Mouse (Mus musculus): Measurements from ENCODE around the gene N4bp1. TPM values are rescaled to one million over a fixed set of nuclear protein-coding genes. Genes with fewer than 3 reads are reported as not detected.

The N4bp1 gene
- polyA plus RNA-seq, 1 experiment from 2014 or later: 35.2 TPM

DNA sequence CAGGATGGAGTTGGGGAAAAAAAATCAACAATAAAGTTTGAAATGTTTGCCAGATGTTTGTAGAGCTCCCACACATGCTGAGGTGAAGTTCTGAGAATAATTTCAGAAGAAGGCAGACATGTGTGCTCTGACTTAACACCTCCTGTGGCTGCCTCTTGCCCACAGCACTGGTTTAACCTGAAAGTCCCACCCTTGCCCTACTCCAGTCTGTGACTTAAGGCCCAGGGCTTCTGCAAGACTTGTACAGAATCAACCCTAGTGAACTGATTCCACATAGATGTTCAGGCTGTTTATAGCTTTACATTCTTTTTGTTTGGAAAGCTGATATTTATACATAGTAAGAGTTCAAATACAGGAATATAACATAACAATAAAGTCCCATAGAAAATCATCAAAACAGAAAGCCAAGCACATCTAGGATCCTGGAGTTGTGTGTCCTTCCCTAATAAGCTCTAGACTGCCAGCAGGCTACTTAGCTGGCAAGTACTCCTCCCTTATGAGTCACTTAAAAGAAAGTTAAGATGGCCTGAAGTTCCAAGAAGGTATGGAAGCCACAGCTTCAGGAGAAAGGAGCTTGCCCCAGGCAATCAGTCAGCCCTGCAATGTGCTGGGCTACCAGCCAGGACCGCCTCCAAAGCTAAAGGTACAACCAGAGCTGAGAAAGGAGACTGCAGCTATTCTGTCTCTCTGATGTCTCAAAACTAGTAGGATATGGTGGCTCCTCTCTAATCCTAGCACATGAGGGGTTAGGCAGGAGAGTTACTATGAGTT, 114.9 kb downstream of the N4bp1 start:
- POLR2A ChIA-PET: interaction anchor here (0.6 to 1.5 kb wide), 2 partner anchors 74 to 122 kb away, joined by 3 to 4 read pairs; no protein-coding TSS in a partner anchor
- in situ Hi-C loops (cut with MboI; ENCODE audit: low pct_unique_long_range_greater_than_20kb): no loop called here
- CTCF ChIA-PET: interaction anchor here (1.1 to 1.6 kb wide), 4 partner anchors 18 to 117 kb away, joined by 3 to 4 read pairs (median 4); no protein-coding TSS in a partner anchor

DNA sequence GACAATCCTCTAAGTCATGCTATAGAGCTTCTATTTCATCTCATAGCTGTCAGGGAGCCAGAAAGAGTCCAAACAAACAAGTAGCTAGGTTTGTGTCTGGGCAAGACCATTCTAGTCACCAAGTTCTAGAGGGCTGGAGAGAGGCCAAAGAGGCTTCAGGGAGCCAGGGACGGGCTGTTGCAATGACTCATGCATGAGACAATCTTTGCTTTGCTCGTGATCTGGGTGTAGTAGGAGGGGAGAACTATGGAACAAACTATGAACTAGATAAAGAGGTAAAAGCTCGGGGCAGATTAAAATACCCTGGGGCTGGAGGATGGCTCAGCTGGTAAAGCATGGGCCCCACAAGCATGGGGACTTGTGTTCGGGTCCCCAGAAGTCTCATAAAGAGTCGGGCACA, 116.6 kb downstream of the N4bp1 start:
- peak; percentile 67 for DNase-seq (ENCODE audit: low read depth, low spot score)
- no peak for TF ChIP-seq CTCF (IDR thresholded peaks at IDR 0.05)
- in situ Hi-C loops (cut with MboI; ENCODE audit: low pct_unique_long_range_greater_than_20kb): no loop called here
- ChIA-PET CTCF (interaction anchor here (0.7 kb wide), 1 partner anchor 9 kb away, joined by 3 read pairs; no protein-coding TSS in a partner anchor), POLR2A (interaction anchor here (1.5 kb wide), 1 partner anchor 123 kb away, joined by 3 read pairs; no protein-coding TSS in a partner anchor)
- no peaks in the 10 kb centered on the region for H3K27me3 ChIP-seq
- peak; percentile 78 for ATAC-seq

More for the DNA sequence above, 114.9 kb downstream of the N4bp1 start:
- no peaks in the 10 kb centered on the region for H3K27me3 ChIP-seq
- DNase-seq (ENCODE audit: low read depth, low spot score) (peak; percentile 72), ATAC-seq (peak; percentile 80)
- TF ChIP-seq CTCF (IDR thresholded peaks at IDR 0.05): no peak

DNA sequence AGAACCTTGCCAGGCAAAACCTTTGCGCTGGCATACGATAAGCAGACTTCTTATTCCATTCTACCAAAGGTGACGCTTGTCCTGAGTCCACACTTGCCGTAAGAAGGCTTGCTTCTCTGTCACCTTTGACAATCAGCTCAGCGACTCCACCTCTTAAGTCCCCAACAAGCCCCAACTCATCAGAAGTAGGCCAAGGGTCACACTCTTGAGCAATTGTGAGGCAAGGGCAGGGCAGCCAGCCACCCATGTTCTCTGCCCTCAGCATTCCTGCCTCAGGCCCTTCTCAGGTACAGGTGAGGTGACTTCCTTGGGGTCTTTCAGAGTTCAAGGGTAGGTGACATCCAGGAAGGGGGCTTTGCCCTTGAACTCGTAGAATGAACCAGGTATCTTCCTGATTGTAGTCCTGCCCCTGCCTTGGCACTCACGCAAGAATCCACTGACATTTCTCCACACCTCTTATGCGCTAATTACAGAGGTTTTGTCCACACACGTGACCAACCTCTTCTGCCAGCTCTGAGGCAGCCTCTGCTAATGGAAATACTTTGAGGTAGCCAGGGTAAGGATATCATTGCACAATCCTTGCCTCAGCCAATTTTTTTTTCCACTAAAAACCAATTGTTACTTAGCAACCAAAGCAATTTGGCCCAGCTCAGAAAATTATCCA, 118.4 kb downstream of the N4bp1 start:
- no peaks in the 10 kb centered on the region for H3K27me3 ChIP-seq
- no peak for DNase-seq (ENCODE audit: low read depth, low spot score)
- ChIA-PET CTCF (interaction anchor here (1.6 kb wide), 1 partner anchor 42 kb away, joined by 3 read pairs; no protein-coding TSS in a partner anchor), POLR2A (no interaction called here)
- ATAC-seq: peak; percentile 14
- TF ChIP-seq CTCF (IDR thresholded peaks at IDR 0.05): no peak
- in situ Hi-C loops (cut with MboI; ENCODE audit: low pct_unique_long_range_greater_than_20kb): no loop called here

DNA sequence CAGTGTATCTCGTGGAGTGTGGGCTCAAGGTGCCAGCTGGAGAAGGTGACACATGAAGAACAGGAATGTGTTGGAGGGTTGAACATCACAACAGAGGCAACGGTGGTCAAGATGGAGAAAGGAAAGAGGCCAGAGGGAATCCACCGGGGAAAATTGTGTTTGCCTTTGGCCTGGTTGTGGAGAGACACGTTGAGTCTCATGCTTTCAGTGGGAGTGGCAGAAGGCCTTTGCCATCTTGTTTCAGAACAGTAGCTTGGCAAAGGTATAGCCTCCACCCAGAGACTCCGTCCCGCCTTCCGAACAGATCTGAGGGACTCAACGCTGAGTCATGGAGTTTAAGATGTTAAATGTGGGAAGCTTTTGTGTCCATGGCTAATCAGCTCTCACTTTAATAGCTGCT, 119.4 kb downstream of the N4bp1 start:
- POLR2A ChIA-PET: no interaction called here
- ATAC-seq (no peak), DNase-seq (ENCODE audit: low read depth, low spot score) (no peak)
- no peaks in the 10 kb centered on the region for H3K27me3 ChIP-seq
- TF ChIP-seq CTCF (IDR thresholded peaks at IDR 0.05): no peak
- CTCF ChIA-PET: interaction anchor here (1.6 kb wide), 1 partner anchor 43 kb away, joined by 3 read pairs; no protein-coding TSS in a partner anchor
- in situ Hi-C loops (cut with MboI; ENCODE audit: low pct_unique_long_range_greater_than_20kb): no loop called here

DNA sequence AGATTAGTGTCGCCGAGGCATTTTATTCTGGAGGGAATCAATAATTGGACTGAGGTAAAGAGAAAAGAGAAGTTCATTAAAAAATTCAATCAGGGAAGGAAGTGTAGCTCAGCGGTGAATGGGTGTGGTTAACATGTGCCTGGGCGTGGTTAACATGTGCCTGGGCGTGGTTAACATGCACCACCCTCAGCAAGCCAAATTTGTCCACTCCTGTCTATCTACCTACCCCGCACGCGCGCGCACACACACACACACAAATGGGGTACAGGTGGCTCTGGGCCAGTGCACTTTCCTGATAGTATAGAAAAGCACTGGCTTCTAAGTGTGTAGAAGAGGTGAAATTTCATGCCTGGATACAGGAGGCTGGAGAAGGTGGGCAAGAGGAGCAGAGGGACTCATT, 119.9 kb downstream of the N4bp1 start:
- POLR2A ChIA-PET: no interaction called here
- in situ Hi-C loops (cut with MboI; ENCODE audit: low pct_unique_long_range_greater_than_20kb): no loop called here
- CTCF ChIA-PET: interaction anchor here (1.6 kb wide), 1 partner anchor 43 kb away, joined by 3 read pairs; no protein-coding TSS in a partner anchor
- no peak for TF ChIP-seq CTCF (IDR thresholded peaks at IDR 0.05)
- DNase-seq (ENCODE audit: low read depth, low spot score) (no peak), ATAC-seq (no peak)
- H3K27me3 ChIP-seq: no peaks in the 10 kb centered on the region

DNA sequence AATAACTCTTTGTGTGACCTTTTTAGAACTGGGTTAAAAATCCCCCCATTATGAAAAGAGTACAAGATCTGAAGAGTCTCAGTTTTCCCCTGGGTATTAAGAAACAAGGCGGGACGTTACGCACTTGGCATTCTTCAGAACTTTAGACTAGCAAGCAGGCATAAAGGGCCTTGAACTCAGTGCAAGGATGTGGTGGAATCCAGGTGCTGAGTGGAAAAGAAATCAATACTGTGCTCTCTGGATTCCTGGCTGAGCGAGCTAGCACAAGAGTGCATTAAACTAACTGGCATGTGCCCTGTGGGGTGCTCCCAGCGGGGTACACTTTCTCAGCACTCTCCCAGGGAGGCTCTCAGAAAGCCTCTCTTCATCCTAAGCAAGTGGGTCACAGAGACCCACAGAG, 122.3 kb downstream of the N4bp1 start:
- CTCF ChIA-PET: no interaction called here
- in situ Hi-C loops (cut with MboI; ENCODE audit: low pct_unique_long_range_greater_than_20kb): no loop called here
- ATAC-seq: no peak
- DNase-seq (ENCODE audit: low read depth, low spot score): no peak
- TF ChIP-seq CTCF (IDR thresholded peaks at IDR 0.05): no peak
- H3K27me3 ChIP-seq: no peaks in the 10 kb centered on the region
- POLR2A ChIA-PET: no interaction called here

DNA sequence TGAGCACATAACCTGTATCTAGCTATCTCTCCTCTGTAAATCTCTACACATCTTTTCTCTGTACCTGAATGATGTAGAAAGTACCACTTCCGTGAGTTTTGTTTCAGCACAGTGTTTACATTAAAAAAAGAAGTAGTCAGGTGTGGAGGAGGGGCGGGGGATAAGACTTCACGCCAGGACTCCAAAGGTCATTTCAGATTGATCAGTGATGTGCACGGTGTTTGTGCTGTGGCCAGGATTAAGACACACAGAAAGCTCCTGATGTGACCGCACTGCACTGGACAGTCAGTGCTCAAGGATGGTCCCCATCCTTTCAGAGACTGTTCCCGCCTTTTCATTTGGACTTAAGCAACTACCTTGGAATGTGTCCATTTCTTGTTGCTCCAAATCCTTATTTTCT, 124.3 kb downstream of the N4bp1 start:
- in situ Hi-C loops (cut with MboI; ENCODE audit: low pct_unique_long_range_greater_than_20kb): no loop called here
- no peaks in the 10 kb centered on the region for H3K27me3 ChIP-seq
- ATAC-seq: no peak
- ChIA-PET POLR2A (no interaction called here), CTCF (no interaction called here)
- DNase-seq (ENCODE audit: low read depth, low spot score): no peak
- no peak for TF ChIP-seq CTCF (IDR thresholded peaks at IDR 0.05)

DNA sequence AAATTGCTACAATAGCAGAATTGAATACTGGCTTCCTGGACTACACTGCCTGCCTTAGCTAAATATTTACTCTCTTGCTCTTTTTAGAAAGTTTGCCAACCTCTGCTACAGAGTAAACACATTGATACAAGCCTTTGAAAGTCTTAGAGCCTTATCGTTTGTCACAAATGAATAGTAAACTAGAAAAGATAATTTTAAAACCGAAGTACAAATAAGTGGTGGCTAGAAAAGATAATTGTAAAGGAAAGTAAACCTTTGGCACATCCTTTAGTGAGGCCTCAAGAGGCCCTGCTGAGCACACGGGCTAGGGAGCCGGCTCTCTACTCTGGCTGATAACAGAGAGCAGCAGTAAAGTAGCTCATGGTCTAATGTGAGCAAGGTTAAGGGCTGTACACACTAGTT, 126.0 kb downstream of the N4bp1 start:
- ChIA-PET POLR2A (no interaction called here), CTCF (interaction anchor here (1.0 to 1.2 kb wide), 2 partner anchors 9 to 28 kb away, joined by 3 read pairs; no protein-coding TSS in a partner anchor)
- DNase-seq (ENCODE audit: low read depth, low spot score): no peak
- in situ Hi-C loops (cut with MboI; ENCODE audit: low pct_unique_long_range_greater_than_20kb): no loop called here
- no peak for TF ChIP-seq CTCF (IDR thresholded peaks at IDR 0.05)
- no peaks in the 10 kb centered on the region for H3K27me3 ChIP-seq
- no peak for ATAC-seq

DNA sequence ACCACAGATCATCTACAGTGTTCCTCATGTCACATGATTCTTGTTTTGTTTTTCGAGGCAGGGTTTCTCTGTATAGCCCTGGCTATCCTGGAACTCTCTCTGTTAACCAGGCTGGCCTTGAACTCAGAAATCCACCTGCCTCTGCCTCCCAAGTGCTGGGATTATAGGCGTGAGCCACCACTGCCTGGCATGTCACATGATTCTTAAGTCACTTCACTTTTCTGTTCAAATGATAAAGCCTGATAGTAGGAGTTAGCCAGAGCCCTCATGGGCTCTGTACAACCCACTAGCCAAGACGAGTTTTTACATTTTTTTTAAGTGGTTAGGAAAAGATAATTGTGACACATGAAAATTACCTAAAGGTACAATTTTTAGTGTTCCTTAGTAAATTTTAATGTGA, 126.4 kb downstream of the N4bp1 start:
- no peak for TF ChIP-seq CTCF (IDR thresholded peaks at IDR 0.05)
- in situ Hi-C loops (cut with MboI; ENCODE audit: low pct_unique_long_range_greater_than_20kb): no loop called here
- no peak for DNase-seq (ENCODE audit: low read depth, low spot score)
- ChIA-PET CTCF (interaction anchor here (1.0 to 1.2 kb wide), 2 partner anchors 10 to 29 kb away, joined by 3 read pairs; no protein-coding TSS in a partner anchor), POLR2A (no interaction called here)
- H3K27me3 ChIP-seq: no peaks in the 10 kb centered on the region
- ATAC-seq: no peak

Other genes starting within 250 kb of the N4bp1 start
- 2.4 TPM for gene Gm10638, start 139.6 kb downstream of the N4bp1 start, polyA plus RNA-seq (2021)
- gene Siah1a, start 139.3 kb downstream of the N4bp1 start, polyA plus RNA-seq (2021): 28.8 TPM